Mouse (Mus musculus): ENCODE results near the gene Troap.
A peak's percentile ranks its signal among the peaks of the same experiment; 100 is the strongest.
"Not testable (repeated sequence)": the region's sequence is repeated elsewhere in the genome, so short reads cannot be mapped to it uniquely, and the experiment has no call there.

Gene Troap

DNA sequence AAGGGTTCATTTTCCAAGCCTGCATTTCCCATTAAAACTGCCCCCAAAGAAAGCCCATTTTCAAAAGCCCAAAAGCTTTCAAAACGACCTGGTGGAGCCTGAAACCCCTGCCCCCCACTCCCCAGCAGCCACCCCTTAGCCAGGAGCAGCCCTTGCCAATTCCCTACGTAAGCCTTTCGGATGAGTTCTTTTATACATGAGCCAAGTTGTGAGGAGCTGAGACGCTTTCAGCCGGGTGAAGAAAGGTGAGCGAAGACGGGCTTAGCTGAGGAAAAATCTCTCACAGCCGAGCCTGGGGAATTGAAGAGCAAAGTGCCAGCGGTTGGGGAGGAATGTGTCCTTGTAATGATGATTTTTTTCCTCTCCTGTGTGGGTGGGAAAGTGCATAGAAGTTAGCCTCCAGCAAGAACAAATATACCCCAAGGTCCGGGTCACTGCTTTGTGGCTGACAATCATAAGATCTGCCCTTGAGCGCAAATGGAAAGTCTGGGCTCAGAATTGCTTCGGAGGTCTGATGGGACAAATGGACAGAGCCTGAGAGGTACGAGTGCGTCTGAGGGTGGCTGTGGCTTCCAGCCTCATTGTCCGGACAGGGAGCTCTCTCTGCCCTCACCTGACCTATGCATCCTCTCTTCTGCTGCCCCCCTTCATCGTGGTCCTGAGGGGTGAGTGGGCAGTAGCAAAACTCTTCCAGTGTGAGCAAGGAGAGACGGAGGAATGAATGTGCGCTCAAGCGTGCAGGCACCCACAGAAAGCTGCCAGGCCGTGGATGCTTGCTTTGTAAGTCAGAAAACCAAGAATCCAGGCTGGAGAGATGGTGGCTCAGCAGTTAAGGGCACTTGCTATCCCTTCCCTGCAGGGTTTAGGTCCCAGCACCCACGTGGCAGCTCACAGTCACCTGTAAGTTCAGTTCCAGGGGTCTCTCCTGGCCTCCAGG is 33.2 kb upstream of the Troap start:
- DNase-seq (ENCODE audit: extremely low read depth, low read depth) = no peak

DNA sequence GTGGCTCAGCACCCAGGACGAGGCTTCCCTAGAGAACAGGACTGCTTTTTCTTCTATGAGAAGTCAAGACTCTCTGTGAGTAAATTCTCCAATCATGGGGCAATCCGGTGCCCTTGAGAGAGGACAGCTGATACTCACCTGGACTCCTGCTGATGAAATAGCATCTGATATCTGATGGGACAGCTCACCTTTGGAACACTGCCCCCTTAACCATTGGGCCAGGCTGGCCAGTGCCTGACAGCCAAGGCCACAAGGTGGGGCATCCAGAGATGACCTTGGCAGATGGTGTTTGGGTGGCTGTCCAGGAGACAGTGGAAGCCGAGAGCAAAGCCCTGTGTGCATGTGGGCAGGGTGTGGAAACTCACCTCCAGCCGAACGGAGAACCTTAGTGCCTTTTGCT is 32.0 kb upstream of the Troap start:
- DNase-seq (ENCODE audit: extremely low read depth, low read depth) = no peak

DNA sequence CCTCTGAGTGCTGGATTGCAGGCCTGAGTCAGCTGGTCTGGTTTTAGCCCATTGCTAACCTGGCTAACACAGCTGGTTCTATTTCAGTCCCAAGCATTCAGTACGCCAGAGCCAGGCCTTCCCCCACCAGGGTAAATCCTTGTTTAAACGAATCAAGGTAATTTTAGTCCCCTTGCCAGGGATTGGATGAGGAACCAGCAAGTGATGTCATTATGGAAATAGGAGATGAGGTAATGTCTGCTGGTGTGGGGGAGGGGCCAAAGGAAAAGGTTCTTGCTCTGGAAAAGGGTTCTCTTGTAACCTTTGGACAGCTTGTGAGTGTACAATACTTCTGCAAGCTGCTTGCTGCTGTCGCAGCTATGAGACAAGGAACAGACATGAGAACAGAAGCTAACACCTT is 29.5 kb upstream of the Troap start:
- no peak for DNase-seq (ENCODE audit: extremely low read depth, low read depth)

DNA sequence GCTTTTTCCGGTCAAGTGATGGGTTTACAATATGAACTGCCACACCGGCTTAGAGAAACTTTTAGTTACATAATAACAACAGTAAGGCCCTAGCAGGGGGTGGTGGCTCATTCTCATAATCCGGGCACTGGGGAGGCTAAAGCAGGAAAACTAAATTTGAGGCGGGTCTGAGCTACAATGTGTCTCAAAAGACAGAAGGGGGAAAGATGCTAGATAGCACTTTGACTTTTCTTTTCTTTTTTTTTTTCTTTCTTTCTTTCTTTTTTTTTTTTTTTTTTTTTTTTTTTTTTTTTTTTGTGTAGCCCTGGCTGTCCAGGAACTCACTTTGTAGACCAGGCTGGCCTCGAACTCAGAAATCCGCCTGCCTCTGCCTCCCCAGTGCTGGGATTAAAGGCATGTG is 28.6 kb upstream of the Troap start:
- DNase-seq (ENCODE audit: extremely low read depth, low read depth) = not testable (repeated sequence)

DNA sequence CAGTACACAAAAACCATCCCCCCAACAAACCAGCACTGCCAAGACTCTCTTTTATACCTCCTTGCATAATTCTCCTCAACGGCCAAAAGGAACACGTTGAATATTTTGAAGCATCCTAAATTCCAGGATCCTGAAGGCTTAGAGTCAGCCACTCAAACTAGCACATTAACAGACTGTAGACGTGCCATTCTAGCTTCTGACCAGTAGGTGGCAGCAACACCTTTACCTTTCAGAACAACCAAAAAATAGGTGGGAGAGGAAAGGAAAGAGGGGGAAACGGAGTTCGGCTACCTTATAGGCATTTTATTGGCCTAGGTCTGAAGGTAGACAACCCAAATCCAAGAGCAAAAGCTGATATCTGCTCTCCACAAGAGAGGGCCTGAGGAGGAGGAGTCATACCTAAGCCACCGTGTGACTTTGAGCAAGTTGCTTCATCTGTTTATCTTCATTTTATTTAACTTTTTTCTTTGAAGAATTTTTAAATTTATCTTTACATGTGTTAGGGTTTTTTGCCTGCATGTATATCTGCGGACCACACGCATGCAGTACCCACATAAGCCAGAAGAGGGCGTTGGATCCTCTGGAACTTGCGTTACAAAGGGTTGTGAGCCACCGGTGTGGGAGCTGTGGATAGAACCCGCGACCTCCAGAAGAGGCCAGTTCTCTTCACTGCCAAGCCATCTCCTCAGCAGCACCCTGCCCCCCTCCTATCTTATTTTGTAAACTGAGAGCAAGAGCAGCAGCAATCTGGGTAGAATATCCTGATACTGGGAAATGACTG is 24.7 kb upstream of the Troap start:
- DNase-seq (ENCODE audit: extremely low read depth, low read depth) = peak; percentile 60

DNA sequence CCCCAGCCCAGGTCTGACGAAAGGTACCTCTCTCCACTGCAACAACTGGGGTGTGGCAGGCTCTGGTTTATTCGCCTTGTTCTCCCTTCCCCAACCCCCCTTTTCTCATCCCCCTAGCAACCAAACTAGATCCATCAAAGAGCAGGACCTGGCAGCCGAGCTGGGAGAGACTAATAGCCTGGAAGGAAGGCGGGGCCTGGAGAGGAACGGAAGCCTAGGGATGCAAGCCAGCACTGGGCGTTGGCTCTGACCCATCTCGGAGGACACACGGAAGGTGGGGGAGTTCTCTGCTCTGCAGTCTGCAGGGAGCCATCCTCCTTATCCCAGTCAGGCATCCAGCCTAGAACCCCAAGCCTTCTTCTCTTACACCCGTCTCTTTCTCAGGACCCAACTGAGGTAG is 21.0 kb upstream of the Troap start:
- DNase-seq (ENCODE audit: extremely low read depth, low read depth) = no peak

DNA sequence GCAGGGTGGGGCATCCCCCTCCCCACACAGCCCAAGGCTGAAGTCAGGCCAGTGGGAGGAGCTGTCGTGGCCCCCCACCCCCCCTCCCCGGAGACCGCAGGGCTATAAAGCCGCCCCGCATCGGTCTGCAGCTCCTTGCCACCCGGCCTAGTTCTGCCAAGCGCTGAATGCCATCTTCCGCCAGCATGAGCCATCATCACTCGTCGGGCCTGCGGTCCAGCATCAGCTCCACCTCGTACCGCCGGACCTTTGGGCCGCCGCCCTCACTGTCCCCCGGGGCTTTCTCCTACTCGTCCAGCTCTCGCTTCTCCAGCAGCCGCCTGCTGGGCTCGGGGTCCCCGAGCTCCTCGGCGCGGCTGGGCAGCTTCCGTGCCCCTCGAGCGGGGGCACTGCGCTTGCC is 19.3 kb upstream of the Troap start, which contains the start of gene Prph:
Prph (plus strand) TSS at position 135 of the 400 bp plus-strand sequence.
- no peak for DNase-seq (ENCODE audit: extremely low read depth, low read depth)

DNA sequence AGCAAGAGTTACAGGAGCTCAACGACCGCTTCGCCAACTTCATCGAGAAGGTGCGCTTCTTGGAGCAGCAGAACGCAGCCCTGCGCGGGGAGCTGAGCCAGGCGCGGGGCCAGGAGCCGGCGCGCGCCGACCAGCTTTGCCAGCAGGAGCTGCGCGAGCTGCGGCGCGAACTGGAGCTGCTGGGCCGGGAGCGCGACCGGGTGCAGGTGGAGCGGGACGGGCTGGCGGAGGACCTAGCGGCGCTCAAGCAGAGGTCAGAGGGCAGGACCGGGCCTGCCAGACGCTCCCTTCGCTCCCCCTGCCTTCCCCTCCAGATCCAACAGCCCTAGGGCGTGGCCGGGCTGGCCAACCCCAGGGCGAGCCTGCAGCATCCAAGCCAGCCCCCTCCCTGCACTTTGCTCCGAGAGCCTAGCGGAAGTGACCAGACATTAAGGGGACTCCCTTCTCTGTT is 18.8 kb upstream of the Troap start:
- no peak for DNase-seq (ENCODE audit: extremely low read depth, low read depth)

DNA sequence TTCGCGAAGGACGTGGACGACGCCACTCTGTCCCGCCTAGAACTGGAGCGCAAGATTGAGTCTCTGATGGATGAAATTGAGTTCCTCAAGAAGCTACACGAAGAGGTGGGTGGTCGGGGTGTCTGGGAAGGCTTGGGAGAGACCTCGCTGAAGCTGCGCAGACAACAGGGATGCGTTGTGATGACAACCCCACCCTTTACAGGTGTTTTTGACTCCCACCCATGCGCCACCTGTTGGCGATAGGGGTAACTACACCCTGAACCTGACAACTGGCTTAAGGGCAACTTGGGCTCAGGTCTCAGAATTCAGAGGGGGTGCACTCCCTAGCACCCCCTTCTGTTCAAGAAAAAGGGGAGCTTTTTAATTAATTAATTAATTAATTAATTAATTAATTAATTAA is 18.0 kb upstream of the Troap start:
- DNase-seq (ENCODE audit: extremely low read depth, low read depth) = no peak

DNA sequence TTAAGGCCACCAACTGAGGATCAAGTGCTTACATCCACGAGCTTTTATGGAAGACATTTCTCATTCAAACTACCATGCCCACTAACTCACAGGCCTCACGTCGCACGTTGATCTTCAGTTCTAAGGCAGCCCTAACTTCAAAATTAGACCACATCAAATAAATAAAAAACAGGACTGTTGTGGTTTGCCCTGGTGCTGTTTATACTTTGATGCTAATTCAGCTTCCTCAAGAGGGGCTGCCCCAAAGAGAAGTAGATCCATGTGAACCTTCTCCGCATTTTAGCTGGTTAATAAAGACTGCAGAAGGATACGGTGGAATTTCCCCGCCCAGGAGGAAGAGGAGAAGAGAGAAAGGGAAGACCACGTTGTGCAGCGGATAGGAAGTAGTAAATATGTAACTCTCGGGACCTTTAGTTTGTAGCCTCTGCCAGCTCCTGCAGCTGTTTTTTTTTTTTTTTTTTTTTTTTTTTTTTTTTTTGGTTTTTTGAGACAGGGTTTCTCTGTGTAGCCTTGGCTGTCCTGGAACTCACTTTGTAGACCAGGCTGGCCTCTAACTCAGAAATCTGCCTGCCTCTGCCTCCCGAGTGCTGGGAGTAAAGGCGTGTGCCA is 8.7 kb upstream of the Troap start:
- no peak for DNase-seq (ENCODE audit: extremely low read depth, low read depth)

DNA sequence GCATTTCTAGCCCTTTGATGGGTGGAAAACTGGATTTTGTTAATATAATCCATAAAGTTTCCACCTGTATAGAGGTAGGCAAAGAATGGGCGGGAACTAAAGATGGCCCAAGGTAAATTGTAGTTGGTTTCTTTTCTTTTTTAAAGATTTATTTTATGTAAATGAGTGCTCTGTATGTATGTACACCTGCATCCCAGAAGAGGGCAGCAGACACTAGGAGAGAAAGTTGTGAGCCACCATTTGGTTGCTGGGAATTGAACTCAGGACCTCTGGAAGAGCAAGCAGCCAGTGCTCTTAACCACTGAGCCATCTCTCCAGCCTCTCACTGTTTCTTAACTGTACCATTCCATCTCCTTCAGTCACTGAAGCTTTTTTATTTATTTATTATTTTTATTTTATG is 2.4 kb upstream of the Troap start:
- DNase-seq (ENCODE audit: extremely low read depth, low read depth) = no peak

DNA sequence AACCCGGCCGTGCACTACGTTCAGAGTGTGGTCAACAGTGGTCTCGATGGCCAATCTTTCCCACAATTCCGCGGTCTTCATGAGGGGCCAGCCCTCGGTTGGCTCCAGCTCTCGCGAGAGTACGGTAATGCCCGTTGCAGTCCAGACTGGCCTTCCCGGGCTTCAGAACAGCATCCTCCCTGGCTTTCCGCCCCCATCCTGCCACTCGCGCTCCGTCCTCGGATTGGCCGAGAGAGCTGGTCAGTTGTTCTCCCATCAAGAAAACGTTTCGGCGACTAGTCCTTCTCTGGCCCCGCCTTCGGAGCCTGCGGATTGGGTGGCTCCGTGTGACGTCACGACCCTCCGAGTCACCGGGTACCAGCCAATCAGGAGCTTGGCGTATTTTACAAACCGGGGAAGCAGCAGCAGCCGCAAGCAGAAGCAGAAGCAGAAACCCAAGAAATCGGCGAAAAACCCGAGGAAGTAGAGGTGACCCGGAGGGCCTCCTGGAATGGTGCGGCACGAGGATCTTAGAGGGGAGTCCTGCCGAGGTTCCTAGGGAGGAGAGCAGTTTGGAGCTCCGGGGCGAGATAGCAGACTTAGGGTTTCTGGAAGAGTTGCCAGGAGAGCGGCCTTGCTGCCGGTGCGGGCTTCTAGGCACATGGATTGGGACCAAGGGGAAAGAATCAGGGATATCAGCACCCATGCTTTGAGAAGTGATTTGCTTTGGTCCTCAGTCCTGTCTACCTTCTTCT is 392 bp downstream of the Troap start:
- peak; percentile 99 for DNase-seq (ENCODE audit: extremely low read depth, low read depth)

DNA sequence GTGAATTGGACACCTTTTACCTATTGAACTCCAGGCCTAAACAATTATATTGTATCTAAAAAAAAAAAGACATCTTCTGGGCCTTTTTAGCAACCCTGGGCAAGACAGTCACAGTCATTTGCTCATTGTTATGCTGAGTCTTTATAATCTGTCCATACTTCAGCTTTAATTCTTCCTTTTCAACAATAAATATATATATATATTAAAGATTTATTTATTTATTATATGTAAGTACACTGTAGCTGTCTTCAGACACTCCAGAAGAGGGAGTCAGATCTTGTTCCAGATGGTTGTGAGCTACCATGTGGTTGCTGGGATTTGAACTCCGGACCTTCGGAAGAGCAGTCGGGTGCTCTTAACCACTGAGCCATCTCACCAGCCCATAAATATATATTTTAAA is 1.6 kb downstream of the Troap start:
- not testable (repeated sequence) for DNase-seq (ENCODE audit: extremely low read depth, low read depth)

DNA sequence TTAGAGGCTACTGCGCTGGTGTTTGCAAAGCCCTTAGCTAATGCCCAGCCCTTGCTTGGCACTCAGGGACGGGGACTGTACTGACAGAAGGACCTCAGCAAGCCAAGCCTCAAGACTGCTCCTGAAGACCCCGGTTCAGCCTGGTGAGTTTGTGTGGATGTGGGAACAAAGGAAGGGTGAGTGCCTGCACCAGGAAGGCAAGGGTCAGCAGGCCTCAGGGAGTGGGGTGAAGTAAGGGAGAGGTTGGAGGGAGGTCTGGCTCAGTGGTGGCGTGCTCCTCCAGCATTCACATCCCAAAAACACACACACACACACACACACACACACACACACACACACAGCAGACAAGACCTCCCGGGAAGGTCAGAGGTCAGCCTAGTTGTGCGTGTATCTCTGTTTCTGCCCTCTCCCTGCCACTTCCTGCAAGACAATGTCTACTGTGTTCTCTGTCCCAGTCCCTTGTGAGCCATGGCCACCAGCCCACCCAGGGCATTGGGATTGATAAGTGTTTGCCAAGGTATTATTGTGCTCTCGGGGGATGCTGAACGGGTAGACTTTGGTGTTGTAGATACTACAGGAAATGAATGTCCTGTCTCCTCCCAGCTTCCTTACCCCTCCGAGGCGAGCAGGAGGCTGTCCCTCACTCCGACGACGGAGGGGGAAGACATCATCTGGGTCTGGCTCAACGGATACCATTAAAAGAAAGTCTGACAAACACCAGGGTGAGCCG is 4.0 kb downstream of the Troap start:
- DNase-seq (ENCODE audit: extremely low read depth, low read depth) = no peak

DNA sequence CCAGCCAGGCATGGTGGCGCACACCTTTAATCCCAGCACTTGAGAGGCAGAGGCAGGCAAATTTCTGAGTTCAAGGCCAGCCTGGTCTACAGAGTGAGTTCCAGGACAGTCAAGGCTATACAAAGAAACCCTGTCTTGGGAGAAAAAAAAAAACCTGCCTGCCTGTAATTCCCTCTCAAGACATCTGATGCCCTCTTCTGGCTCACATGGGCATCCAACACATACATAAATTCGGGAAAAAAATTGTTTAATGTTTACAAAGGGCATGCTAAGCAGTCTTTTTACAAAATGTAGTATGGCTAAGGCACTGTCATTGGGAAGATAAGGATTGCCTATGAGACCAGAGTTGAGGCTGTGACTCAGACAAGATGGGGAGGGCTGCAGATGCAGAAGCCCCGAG is 5.4 kb downstream of the Troap start:
- no peak for DNase-seq (ENCODE audit: extremely low read depth, low read depth)

DNA sequence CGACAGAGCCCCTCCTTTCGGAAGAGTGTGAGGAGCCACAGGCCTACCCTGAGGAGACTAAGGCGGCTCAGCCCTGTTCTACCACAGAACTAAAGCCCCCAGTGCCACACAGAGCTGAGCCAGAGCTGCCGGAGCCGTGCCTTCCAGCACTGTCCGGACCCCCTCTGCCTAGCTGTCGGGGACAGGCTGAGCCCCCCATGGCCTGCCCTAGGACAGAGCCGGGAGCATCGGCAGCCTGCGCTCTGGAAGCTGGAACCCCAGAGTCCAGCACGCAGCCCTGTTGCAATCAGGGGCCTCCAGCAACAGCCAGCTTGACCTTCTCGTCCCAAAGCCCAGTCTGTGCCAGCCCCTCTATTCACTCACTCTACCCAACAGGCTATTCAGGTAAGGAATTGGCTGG is 7.9 kb downstream of the Troap start:
- no peak for DNase-seq (ENCODE audit: extremely low read depth, low read depth)

DNA sequence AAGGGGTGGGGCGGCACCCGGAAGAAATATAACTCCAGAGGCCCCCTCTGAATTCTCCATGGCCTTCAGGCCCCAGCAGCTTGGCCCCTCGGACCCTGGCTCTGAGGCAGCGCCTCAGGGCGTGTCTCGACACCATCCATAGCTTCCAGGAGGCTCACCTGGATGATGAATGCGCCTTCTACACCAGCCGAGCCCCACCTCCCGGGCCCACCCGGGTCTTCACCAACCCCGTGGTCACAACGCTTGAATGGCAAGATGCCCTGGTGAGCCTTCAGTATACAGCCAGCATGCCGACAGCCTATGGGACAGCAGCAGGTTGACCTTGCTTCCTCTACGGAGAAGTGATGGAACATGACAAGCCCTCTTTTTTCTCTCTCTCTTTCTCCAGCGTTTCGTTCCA is 8.5 kb downstream of the Troap start:
- no peak for DNase-seq (ENCODE audit: extremely low read depth, low read depth)

DNA sequence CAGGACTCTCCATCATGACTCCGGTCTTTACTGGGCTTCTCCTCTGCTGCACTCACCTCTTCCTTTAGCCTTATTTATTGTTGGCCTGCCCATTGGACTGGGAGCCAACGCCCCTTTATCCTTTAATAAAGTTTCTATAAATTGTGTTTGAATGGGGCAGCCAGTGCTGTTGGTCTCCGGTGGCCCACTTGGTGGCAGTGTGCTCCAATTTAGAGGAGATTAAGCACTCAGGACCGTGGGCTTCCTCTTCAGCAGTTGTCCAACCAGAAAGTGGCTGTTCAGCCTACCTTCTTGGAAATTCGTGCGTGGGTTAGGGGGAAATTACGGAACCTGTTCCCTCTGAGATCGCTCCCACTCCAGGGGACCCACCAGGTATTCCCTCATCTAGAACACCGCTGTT is 8.9 kb downstream of the Troap start:
- DNase-seq (ENCODE audit: extremely low read depth, low read depth) = peak; percentile 36

DNA sequence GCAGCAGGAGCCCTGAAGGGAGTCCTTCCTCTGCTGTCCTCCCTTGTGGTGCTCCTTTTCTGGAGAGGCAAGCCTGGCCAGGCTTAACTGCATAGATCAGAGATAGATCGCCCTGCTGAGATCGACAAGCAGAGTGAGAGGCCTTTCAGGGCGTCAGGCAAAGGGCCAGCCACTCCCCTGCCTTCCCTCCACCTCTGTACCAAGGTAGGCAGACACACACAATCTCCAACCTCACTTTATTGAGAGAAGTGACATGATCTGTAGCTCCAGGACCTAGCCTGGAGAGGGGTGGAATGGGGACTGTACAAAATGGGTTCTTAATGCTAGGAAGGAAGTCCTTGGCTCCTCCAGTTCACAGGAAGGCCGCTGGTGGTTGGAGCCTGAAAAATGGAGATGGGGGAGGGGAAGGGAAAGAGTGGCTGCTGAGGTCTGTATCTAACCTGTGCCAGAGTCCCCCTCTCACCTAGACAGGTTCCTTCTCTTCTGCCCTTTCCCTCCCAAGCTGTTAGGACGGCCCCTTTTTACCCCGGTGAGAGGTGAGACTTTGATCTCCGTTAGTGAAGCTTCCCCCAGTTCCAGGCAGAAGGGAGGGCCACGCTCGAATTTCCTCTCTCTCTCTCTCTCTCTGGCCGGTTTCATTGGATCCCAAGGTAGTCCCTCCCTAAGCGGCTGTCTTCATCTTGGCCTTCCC is 9.6 kb downstream of the Troap start:
- DNase-seq (ENCODE audit: extremely low read depth, low read depth) = no peak

DNA sequence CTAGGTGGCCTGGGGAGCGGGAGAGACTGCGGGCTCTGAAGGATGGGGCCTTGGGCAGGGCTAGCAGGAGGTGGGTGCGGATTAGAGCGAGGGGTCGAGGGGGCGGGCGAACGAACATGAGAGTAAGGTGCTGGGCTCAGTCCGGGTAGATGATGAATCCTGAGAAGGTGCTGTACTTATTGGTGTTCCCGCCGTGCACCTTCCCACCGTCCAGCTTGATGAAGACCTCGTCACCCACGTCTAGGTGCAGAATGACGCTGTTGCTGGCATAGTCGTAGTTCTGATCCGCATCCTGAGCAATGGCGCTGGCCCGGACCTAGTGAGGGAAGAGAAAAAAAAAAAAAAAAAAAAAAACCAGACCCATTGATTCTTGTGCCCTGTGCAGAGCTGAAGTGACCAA is 10.2 kb downstream of the Troap start:
- DNase-seq (ENCODE audit: extremely low read depth, low read depth) = no peak

Measured in MEL-GATA-1-ER (cell line).